Mouse (Mus musculus): ENCODE measurements around the gene Olfr1502. TPM values are rescaled to one million over a fixed set of nuclear protein-coding genes. Genes with fewer than 3 reads are reported as not detected.

Olfr1502 gene
- total RNA-seq (2023; ENCODE audit: inconsistent age), result not detected in 4 replicates

DNA sequence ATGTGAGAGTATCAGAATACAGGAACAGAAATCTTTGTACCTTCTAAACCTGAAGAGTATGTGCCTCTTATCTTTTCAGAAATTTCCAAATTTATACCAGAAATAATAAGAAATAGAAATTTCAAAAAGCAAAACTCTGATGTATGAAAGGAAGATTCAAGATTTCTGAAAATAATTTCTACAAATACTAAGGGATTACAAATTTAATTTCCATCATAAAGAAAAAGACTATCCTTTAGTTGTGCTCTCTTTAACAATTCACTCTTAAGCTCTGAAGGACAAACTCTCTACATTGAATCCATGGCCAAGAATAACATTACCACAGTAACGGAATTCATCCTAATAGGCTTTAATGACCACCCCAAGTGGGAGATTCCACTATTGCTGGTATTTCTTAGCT lies at the start of gene Olfr1502:
Olfr1502 (plus strand) TSS at position 301 of the 400 bp plus-strand sequence.

DNA sequence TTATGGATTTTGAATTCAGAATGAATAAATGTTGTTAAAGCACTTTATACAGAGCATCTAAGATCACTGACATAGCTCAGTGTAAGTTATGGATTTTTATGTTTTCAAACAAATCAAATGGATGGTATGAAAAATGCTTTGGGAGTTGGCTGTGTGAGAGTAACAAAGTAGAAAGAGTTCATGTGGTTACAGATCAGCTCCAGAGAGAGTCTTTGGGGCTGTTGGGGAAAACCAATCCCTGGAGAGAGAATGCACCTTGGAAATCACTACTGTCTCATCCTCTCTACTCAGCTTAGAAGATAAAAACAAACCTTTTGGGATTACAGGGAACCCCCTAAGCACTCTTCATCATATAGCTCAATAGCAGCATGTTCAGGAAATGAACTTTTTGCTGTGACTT lies 42.2 kb upstream of the Olfr1502 start, which contains the start of gene Olfr1499:
Olfr1499 (minus strand) TSS at position 101 of the 400 bp plus-strand sequence.

GRCm38 (mm10) chr19:13830388-13830787 lies 31.2 kb upstream of the Olfr1502 start, which contains the start of gene Olfr1500:
Gene Olfr1500, minus strand, starts transcription at chr19:13830488.

DNA sequence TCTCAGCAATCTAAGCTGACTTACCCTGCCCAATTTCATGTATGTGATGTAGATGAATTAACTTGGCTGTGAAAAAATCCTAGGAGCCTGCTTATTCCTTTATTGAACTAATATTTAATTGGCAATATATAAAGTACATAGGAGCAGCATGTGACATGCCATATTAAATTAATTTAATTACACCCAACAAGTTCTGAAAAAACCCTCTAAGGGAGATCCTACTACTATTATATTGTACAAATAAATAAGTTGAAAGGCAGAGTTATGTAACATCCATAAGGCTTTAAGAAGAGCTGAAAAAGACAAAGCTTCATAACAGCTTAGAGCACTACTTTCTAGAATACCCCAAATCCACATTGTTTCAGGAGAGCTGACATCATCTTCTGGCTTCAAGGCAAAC lies 11.0 kb upstream of the Olfr1502 start, which contains the start of gene Olfr1501:
Olfr1501 (minus strand) TSS at position 101 of the 400 bp plus-strand sequence.

DNA sequence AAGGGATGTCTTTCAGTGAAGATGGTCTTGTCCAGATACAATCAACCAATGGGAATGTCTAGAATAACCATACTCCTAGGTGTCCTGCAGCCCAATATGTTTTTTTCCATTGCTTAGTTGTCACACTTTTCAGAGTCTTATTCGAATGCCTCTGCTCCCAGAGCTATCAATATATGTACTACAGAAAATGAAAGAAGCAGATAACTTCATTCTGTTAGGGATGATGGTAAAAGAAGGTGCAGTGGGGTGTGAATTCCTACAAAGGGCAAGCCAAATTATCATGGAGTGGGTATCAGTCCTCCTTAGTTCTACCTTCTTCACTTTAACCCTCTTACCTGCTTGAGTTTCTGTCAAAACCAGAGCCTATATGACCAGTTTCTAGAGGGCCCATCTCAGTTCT lies 36.2 kb downstream of the Olfr1502 start, which contains the start of gene Olfr1504:
Olfr1504 (minus strand) TSS at position 101 of the 400 bp plus-strand sequence.

Other genes with a start within 250 kb of the Olfr1502 start
- not detected in 4 replicates for gene Olfr1487, start 244.4 kb upstream of the Olfr1502 start, total RNA-seq (2023; ENCODE audit: inconsistent age)
- not detected in 4 replicates for gene Olfr1489, start 230.2 kb upstream of the Olfr1502 start, total RNA-seq (2023; ENCODE audit: inconsistent age)
- gene Olfr1490, start 210.7 kb upstream of the Olfr1502 start, total RNA-seq (2023; ENCODE audit: inconsistent age), result not detected in 4 replicates
- not detected in 4 replicates for gene Olfr1491, start 164.5 kb upstream of the Olfr1502 start, total RNA-seq (2023; ENCODE audit: inconsistent age)
- gene Olfr1493-ps1, start 138.5 kb upstream of the Olfr1502 start, total RNA-seq (2023; ENCODE audit: inconsistent age), result not detected in 4 replicates
- not detected in 4 replicates for gene Olfr1494, start 122.1 kb upstream of the Olfr1502 start, total RNA-seq (2023; ENCODE audit: inconsistent age)
- gene Olfr1495, start 97.2 kb upstream of the Olfr1502 start, total RNA-seq (2023; ENCODE audit: inconsistent age), result not detected in 4 replicates
- gene Olfr1496, start 83.9 kb upstream of the Olfr1502 start, total RNA-seq (2023; ENCODE audit: inconsistent age), result not detected in 4 replicates
- not detected in 4 replicates for gene Olfr1497, start 63.6 kb upstream of the Olfr1502 start, total RNA-seq (2023; ENCODE audit: inconsistent age)
- not detected in 4 replicates for gene Olfr1499, start 42.3 kb upstream of the Olfr1502 start, total RNA-seq (2023; ENCODE audit: inconsistent age)
- gene Olfr1500, start 31.3 kb upstream of the Olfr1502 start, total RNA-seq (2023; ENCODE audit: inconsistent age), result not detected in 4 replicates
- gene Olfr1501, start 11.1 kb upstream of the Olfr1502 start, total RNA-seq (2023; ENCODE audit: inconsistent age), result not detected in 4 replicates
- gene Olfr1504, start 36.1 kb downstream of the Olfr1502 start, total RNA-seq (2023; ENCODE audit: inconsistent age), result not detected in 4 replicates
- gene Olfr1505, start 51.7 kb downstream of the Olfr1502 start, total RNA-seq (2023; ENCODE audit: inconsistent age), result not detected in 4 replicates

All from B cell, adult (primary cell).